Mouse (Mus musculus) kidney, adult 2 months (tissue): ENCODE data around the gene Gm9376. TPM values are rescaled to one million over a fixed set of nuclear protein-coding genes. Genes with fewer than 3 reads are reported as not detected.

Experiments
- DNase-seq: peaks from one replicate; pipeline ENCODE4 v3.0.0; 2021
- H3K27ac ChIP-seq: fragments of 200-500 bp; 2 replicates; pipeline ENCODE4 v1.5.1; 2012; ENCODE audit warnings: low read depth, low read length, control low read depth, inconsistent platforms; ENCODE audit not compliant: insufficient read depth
- H3K27me3 ChIP-seq: fragments of 200-500 bp; replicated peaks from 2 replicates; pipeline ENCODE4 v1.6.1; 2012; ENCODE audit warnings: mild to moderate bottlenecking, moderate library complexity, low read length, inconsistent platforms; ENCODE audit not compliant: control insufficient read depth, insufficient read depth
- H3K36me3 ChIP-seq: fragments of 200-500 bp; 2 replicates; pipeline ENCODE4 v1.6.1; 2012; ENCODE audit warnings: mild to moderate bottlenecking, moderate library complexity, low read length, inconsistent platforms; ENCODE audit not compliant: control insufficient read depth, insufficient read depth
- H3K4me1 ChIP-seq: fragments of 200-500 bp; 2 replicates; pipeline ENCODE4 v1.6.1; 2011; ENCODE audit warnings: low read length; ENCODE audit not compliant: control insufficient read depth, insufficient read depth
- H3K4me3 ChIP-seq: fragments of 200-500 bp; 2 replicates; pipeline ENCODE4 v1.5.1; 2011; ENCODE audit warnings: mild to moderate bottlenecking, low read depth, low read length, control low read depth; ENCODE audit not compliant: insufficient read depth
- CTCF ChIP-seq: fragments of 200-500 bp; conservative IDR thresholded peaks from 2 replicates; pipeline ENCODE4 v1.5.1; 2011; ENCODE audit warnings: low read depth, mild to moderate bottlenecking, control low read depth, low read length, moderate library complexity, mixed read lengths; ENCODE audit not compliant: insufficient read depth, insufficient read length
- POLR2A ChIP-seq: fragments of 200-500 bp; IDR thresholded peaks from one replicate; pipeline ENCODE4 v1.6.1; 2011; ENCODE audit warnings: low read depth, low read length, control low read depth
- WGBS: fragments of 180-500 bp; shearing (Covaris S2); methylation state at CpG from one replicate; pipeline ENCODE4 v1.1.7; 2018; 5-methylcytosine and 5-hydroxymethylcytosine counted together
- polyA plus RNA-seq: library from polyadenylated mRNA; depleted of rRNA; stranded (reverse); fragments of >200 nt; gene quantifications from 2 replicates; pipeline ENCODE4 v1.2.3, GENCODE M21; 2012

Gene Gm9376
- polyA plus RNA-seq, 1 experiment, result not detected

- TF ChIP-seq CTCF, result no peak
- peaks cover 32% of the 10 kb centered on the region for H3K27me3 ChIP-seq
- peak; percentile 20 for DNase-seq
- no peaks in the 10 kb centered on the region for H3K36me3 ChIP-seq
- H3K27ac ChIP-seq, result no peak overlapping the region
- WGBS, result 11% methylated on average over 26 of the region's 26 CpGs
- no peak overlapping the region for H3K4me3 ChIP-seq
- H3K4me1 ChIP-seq, result no peaks in the 10 kb centered on the region
Measured at GRCm38 (mm10) chr14:118233786-118234540, 32.8 kb upstream of the Gm9376 start.

- H3K27me3 ChIP-seq, result peaks cover 31% of the 10 kb centered on the region
Measured at GRCm38 (mm10) chr14:118234541-118235210, 32.1 kb upstream of the Gm9376 start.

GRCm38 (mm10) chr14:118235361-118235972 lies 31.3 kb upstream of the Gm9376 start:
- Histone ChIP-seq H3K27ac (no peak overlapping the region), H3K4me1 (no peaks in the 10 kb centered on the region), H3K36me3 (no peaks in the 10 kb centered on the region), H3K4me3 (peak overlapping the region; percentile 26; the same call in 1 of the 2 replicates), H3K27me3 (peaks cover 31% of the 10 kb centered on the region)
- TF ChIP-seq POLR2A, result no peak
- no peak for TF ChIP-seq CTCF
- WGBS, result 1% methylated on average over 62 of the region's 62 CpGs
- DNase-seq, result peak; percentile 10

More at GRCm38 (mm10) chr14:118234541-118235210, 32.1 kb upstream of the Gm9376 start:
- no peaks in the 10 kb centered on the region for H3K4me1 ChIP-seq
- TF ChIP-seq CTCF, result no peak
- TF ChIP-seq POLR2A, result no peak
- no peak overlapping the region for H3K27ac ChIP-seq
- no peaks in the 10 kb centered on the region for H3K36me3 ChIP-seq
- peak overlapping the region; percentile 10; the same call in 1 of the 2 replicates for H3K4me3 ChIP-seq
- DNase-seq, result no peak
- WGBS, result 2% methylated on average over 82 of the region's 84 CpGs

GRCm38 (mm10) chr14:118235973-118236885 lies 30.5 kb upstream of the Gm9376 start:
- Histone ChIP-seq H3K36me3 (no peaks in the 10 kb centered on the region), H3K27ac (no peak overlapping the region), H3K27me3 (peaks cover 28% of the 10 kb centered on the region), H3K4me1 (no peaks in the 10 kb centered on the region), H3K4me3 (peak overlapping the region; percentile 4)
- no peak for TF ChIP-seq CTCF
- no peak for TF ChIP-seq POLR2A
- peak; percentile 27 for DNase-seq
- WGBS, result 1% methylated on average over 73 of the region's 73 CpGs

- Histone ChIP-seq H3K4me3 (peak within 1 kb of the TSS; percentile 4), H3K4me1 (no peaks in the 10 kb centered on the region), H3K36me3 (no peaks in the 10 kb centered on the region), H3K27ac (no peak within 1 kb of the TSS), H3K27me3 (peaks cover 25% of the 10 kb centered on the region)
- DNase-seq, result peak; percentile 59
- 1% methylated on average over 34 of the region's 34 CpGs for WGBS
- TF ChIP-seq CTCF, result no peak
- TF ChIP-seq POLR2A, result no peak
Measured at GRCm38 (mm10) chr14:118236886-118237289, 29.9 kb upstream of the Gm9376 start, which contains the start of gene Sox21. TSS of gene Sox21 (minus strand) at chr14:118237030.

GRCm38 (mm10) chr14:118237786-118238185 lies 29.0 kb upstream of the Gm9376 start:
- Histone ChIP-seq H3K27me3 (peaks cover 25% of the 10 kb centered on the region), H3K36me3 (no peaks in the 10 kb centered on the region), H3K4me1 (no peaks in the 10 kb centered on the region), H3K27ac (no peak overlapping the region), H3K4me3 (no peak overlapping the region)
- TF ChIP-seq CTCF (no peak), POLR2A (no peak)
- 15% methylated on average over 6 of the region's 6 CpGs for WGBS
- DNase-seq, result peak; percentile 6
